Mouse (Mus musculus) limb, embryonic 11.5 days (tissue): ENCODE results near the gene Mef2c. TPM values are rescaled to one million over a fixed set of nuclear protein-coding genes. Genes with fewer than 3 reads are reported as not detected.

Experiments used
- ATAC-seq: fragments of 200-750 bp; cut with Nextera tagmentation; 2 replicates; pipeline ENCODE4 v1.8.0; 2017; ENCODE audit warnings: low read depth; ENCODE audit not compliant: insufficient number of reproducible peaks, low FRiP score, low TSS enrichment
- DNase-seq: peaks from one replicate; pipeline ENCODE4 v3.0.0-alpha.2; 2015; ENCODE audit warnings: low spot score
- H3K27ac ChIP-seq: fragments of 300-500 bp; sonication (generic); replicated peaks from 2 replicates; pipeline ENCODE4 v1.5.1; 2014; ENCODE audit warnings: low read depth, mild to moderate bottlenecking, low read length
- H3K27me3 ChIP-seq: fragments of 300-500 bp; sonication (generic); 2 replicates; pipeline ENCODE4 v1.6.1; 2014; ENCODE audit warnings: mild to moderate bottlenecking, low read length, mixed read lengths; ENCODE audit not compliant: control insufficient read depth, insufficient read depth
- H3K36me3 ChIP-seq: fragments of 300-500 bp; sonication (generic); 2 replicates; pipeline ENCODE4 v1.6.1; 2014; ENCODE audit warnings: mild to moderate bottlenecking, low read length, moderate library complexity, mixed read lengths; ENCODE audit not compliant: control insufficient read depth, insufficient read depth
- H3K4me1 ChIP-seq: fragments of 300-500 bp; sonication (generic); 2 replicates; pipeline ENCODE4 v1.6.1; 2014; ENCODE audit warnings: low read length, mixed read lengths; ENCODE audit not compliant: control insufficient read depth, insufficient read depth
- H3K4me2 ChIP-seq: fragments of 300-500 bp; sonication (generic); 2 replicates; pipeline ENCODE4 v1.6.1; 2014; ENCODE audit warnings: low read depth, mild to moderate bottlenecking, moderate library complexity; ENCODE audit not compliant: severe bottlenecking
- H3K4me3 ChIP-seq: fragments of 300-500 bp; sonication (generic); 2 replicates; pipeline ENCODE4 v1.5.1; 2014; ENCODE audit warnings: low read depth, low read length
- H3K9ac ChIP-seq: fragments of 300-500 bp; sonication (generic); 2 replicates; pipeline ENCODE4 v1.6.1; 2014; ENCODE audit warnings: mild to moderate bottlenecking, low read length
- H3K9me3 ChIP-seq: fragments of 300-500 bp; sonication (generic); 2 replicates; pipeline ENCODE4 v1.6.1; 2016; ENCODE audit warnings: low read length; ENCODE audit not compliant: control insufficient read depth
- WGBS: fragments of 180-500 bp; shearing (Covaris S2); extraction: QIAGEN DNeasy Blood & Tissue Kit; methylation state at CpG from one replicate; pipeline ENCODE4 v1.1.7; 2014; 5-methylcytosine and 5-hydroxymethylcytosine counted together
- polyA plus RNA-seq: library from polyadenylated mRNA; unstranded; fragments of >200 nt; fragmentation: Nextera tagmentation; extraction: Ambion mirVana; gene quantifications from 2 replicates; pipeline ENCODE4 v1.2.1, GENCODE M21; 2014

The Mef2c gene
- 27.8 and 28.9 TPM in 2 replicates for polyA plus RNA-seq

DNA sequence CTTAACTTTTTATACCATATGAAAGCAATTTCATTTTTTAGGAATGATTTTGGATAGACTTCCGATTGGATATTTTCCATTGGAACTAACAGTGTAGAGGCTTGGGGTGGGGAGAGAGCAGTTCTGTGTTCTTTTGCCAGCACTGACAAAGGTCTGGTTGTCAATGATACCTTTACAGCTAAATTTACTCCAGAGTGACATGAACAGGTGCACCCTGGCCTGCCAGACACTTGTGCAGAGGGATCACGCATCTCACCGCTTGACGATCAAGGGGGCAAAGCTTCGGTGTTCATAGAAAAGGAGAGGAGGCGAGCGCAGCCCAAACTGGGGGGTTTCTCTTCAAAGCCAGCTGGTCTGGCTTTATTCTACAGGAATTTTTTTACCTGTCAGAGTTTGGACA lies at the start of gene Mef2c:
Gene Mef2c (plus strand): TSS at position 116 of the 400 bp plus-strand sequence.
- Histone ChIP-seq H3K36me3 (no peaks in the 10 kb centered on the region), H3K9me3 (no peaks in the 10 kb centered on the region), H3K9ac (no peak within 1 kb of the TSS), H3K4me1 (no peaks in the 10 kb centered on the region), H3K27ac (no peak within 1 kb of the TSS), H3K4me2 (no peak within 1 kb of the TSS), H3K4me3 (no peak within 1 kb of the TSS), H3K27me3 (no peaks in the 10 kb centered on the region)
- ATAC-seq (no peak; the same call in 1 of the 2 replicates), DNase-seq (no peak)
- WGBS = 83% methylated on average over 7 of the region's 7 CpGs

DNA sequence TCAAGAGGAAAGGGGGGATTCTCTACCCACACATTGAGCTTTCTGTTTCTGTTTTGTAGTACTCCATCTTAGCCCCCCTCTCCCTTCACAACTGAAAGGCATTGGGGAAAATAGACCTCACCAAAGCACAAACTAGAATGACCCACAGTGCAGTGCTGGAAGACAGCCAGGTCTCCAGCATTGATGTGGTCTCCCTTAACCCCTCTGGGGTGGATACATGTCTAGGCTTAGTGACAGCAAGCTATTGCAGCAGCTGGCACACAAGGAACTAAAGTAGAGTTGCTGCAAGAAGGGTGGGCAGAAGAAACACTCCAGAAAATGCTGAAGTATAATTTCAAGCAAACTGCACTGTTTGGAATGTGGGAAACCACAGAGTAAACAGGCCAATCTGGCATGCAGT lies 45.1 kb upstream of the Mef2c start:
- Histone ChIP-seq H3K27me3 (no peaks in the 10 kb centered on the region), H3K4me3 (no peak overlapping the region), H3K9me3 (no peaks in the 10 kb centered on the region), H3K4me2 (no peak overlapping the region), H3K4me1 (no peaks in the 10 kb centered on the region), H3K36me3 (no peaks in the 10 kb centered on the region), H3K9ac (no peak overlapping the region), H3K27ac (no peak overlapping the region)
- ATAC-seq (no peak), DNase-seq (no peak)

DNA sequence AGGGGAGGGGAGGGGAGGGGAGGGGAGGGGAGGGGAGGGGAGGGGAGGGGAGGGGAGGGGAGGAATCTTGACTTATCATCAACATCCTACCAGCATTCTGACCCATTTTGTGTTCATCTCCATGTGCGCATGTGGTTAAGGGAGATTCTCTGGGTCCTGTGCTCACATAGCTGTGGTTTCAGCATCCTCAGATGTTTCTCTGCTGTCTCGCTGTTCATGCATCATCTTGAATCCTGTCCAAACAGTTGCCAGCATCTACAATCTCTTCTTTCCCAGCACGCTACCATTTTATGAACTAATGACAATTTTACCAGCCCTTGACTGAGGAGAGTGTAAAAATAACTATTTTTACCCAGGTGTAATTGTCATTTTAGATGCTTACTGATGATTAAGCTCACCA lies 44.2 kb upstream of the Mef2c start:
- H3K27ac ChIP-seq = no peak overlapping the region
- H3K9me3 ChIP-seq = no peaks in the 10 kb centered on the region
- no peak overlapping the region for H3K4me3 ChIP-seq
- H3K36me3 ChIP-seq = no peaks in the 10 kb centered on the region
- no peaks in the 10 kb centered on the region for H3K4me1 ChIP-seq
- WGBS = 92% methylated on average over 3 of the region's 3 CpGs
- no peak overlapping the region for H3K4me2 ChIP-seq
- DNase-seq = no peak
- no peaks in the 10 kb centered on the region for H3K27me3 ChIP-seq
- no peak for ATAC-seq
- no peak overlapping the region for H3K9ac ChIP-seq

DNA sequence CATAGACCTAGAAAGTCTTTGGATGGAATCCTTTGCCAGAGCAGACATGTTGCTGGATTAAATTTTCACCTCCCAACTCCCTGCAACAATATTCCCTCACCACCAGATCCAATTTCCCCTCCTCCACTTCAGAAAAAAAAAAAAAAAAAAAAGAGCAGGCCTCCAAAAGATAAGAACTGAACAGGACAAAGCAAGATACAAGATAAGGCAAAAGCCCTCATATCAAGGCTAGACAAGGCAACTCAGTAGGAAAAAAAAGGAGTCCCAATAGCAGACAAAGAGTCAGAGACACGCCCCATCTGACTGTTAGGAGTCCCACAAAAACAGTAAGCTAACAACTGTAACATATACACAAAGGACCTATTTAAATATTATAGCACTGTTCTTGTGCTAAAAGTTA lies 43.2 kb upstream of the Mef2c start:
- H3K9me3 ChIP-seq = no peaks in the 10 kb centered on the region
- 86% methylated on average over 1 of the region's 1 CpGs for WGBS
- DNase-seq (no peak), ATAC-seq (no peak)
- H3K27me3 ChIP-seq = no peaks in the 10 kb centered on the region
- no peak overlapping the region for H3K4me3 ChIP-seq
- H3K4me2 ChIP-seq = no peak overlapping the region
- H3K27ac ChIP-seq = no peak overlapping the region; the same call in 1 of the 2 replicates
- H3K4me1 ChIP-seq = no peaks in the 10 kb centered on the region
- no peak overlapping the region for H3K9ac ChIP-seq
- no peaks in the 10 kb centered on the region for H3K36me3 ChIP-seq

DNA sequence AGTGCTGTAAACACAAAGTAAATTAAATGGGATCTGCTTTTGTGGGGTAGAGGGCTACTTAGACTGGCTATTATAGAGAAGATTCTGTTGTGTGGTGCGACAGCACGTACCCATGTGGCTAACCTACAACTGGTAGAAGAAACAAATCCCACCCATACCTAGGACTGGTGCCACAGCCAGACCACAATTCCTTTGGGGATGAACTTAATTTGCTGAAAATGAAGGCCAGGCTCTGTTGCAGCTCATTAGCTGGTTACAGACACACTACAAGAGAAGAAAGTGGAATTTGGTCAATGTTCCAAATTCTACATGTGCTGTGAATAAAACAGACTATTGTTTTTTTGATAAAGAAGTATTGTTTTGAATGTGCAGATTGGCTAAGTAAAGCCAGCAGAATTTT lies 42.3 kb upstream of the Mef2c start:
- Histone ChIP-seq H3K4me2 (no peak overlapping the region), H3K9ac (no peak overlapping the region), H3K27ac (no peak overlapping the region), H3K4me3 (no peak overlapping the region), H3K36me3 (no peaks in the 10 kb centered on the region), H3K4me1 (no peaks in the 10 kb centered on the region), H3K27me3 (no peaks in the 10 kb centered on the region), H3K9me3 (no peaks in the 10 kb centered on the region)
- ATAC-seq (peak; percentile 60), DNase-seq (no peak)
- 72% methylated on average over 2 of the region's 2 CpGs for WGBS

DNA sequence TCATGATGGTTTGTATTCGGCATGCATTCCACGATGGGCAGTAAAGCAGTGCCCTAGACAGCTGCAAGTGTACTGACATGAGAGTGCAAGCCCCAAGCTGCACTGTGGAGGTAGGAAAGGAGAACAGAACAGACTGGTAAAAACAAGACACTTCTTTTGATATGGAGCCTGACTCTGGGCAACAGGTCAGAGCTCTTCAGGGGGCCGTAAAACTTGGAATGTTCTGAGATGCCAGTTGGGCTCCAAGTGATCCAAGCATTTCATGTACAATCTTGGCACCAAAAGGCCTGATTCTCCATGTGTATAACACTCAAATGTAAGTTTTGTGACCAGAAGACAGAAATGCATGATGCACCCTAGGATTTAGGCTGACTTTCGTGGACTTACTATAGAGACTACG lies 37.1 kb upstream of the Mef2c start:
- DNase-seq = no peak
- Histone ChIP-seq H3K27ac (no peak overlapping the region), H3K4me2 (no peak overlapping the region), H3K4me1 (no peaks in the 10 kb centered on the region), H3K9ac (no peak overlapping the region), H3K9me3 (no peaks in the 10 kb centered on the region), H3K4me3 (no peak overlapping the region), H3K36me3 (no peaks in the 10 kb centered on the region), H3K27me3 (no peaks in the 10 kb centered on the region)
- 89% methylated on average over 5 of the region's 5 CpGs for WGBS
- no peak for ATAC-seq

DNA sequence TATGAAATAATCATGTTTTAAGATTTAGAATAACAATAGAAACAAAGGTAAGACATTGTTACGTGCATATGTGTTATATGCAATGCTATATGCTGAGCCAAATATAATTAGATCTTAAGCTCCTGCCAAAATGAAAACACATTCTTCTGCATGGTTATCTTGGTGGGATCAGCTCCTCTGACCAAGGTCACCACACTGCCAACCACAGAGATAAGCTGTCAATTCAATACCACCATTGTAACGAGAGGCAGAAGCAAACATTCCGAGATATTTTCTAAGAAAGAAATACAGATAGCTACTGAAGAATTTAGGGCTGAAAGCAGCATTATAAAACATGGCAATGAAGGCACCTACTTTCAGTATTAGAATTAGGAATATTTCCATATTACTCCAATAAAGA lies 35.0 kb upstream of the Mef2c start:
- no peaks in the 10 kb centered on the region for H3K4me1 ChIP-seq
- DNase-seq (no peak), ATAC-seq (no peak)
- no peak overlapping the region for H3K4me2 ChIP-seq
- no peaks in the 10 kb centered on the region for H3K27me3 ChIP-seq
- no peak overlapping the region for H3K9ac ChIP-seq
- no peak overlapping the region for H3K27ac ChIP-seq
- no peak overlapping the region for H3K4me3 ChIP-seq
- H3K9me3 ChIP-seq = no peaks in the 10 kb centered on the region
- WGBS = 84% methylated on average over 3 of the region's 3 CpGs
- H3K36me3 ChIP-seq = no peaks in the 10 kb centered on the region

- H3K9ac ChIP-seq = no peak overlapping the region
- no peak overlapping the region for H3K4me3 ChIP-seq
- DNase-seq (no peak), ATAC-seq (no peak)
- H3K4me2 ChIP-seq = no peak overlapping the region
- no peak overlapping the region for H3K27ac ChIP-seq
- no peaks in the 10 kb centered on the region for H3K36me3 ChIP-seq
- no peaks in the 10 kb centered on the region for H3K9me3 ChIP-seq
- H3K27me3 ChIP-seq = no peaks in the 10 kb centered on the region
- no peaks in the 10 kb centered on the region for H3K4me1 ChIP-seq
- WGBS = 88% methylated on average over 2 of the region's 2 CpGs
Measured at GRCm38 (mm10) chr13:83473755-83474154, 30.1 kb upstream of the Mef2c start.

- Histone ChIP-seq H3K36me3 (no peaks in the 10 kb centered on the region), H3K9ac (no peak overlapping the region), H3K27me3 (no peaks in the 10 kb centered on the region), H3K9me3 (no peaks in the 10 kb centered on the region), H3K4me3 (no peak overlapping the region), H3K4me1 (no peaks in the 10 kb centered on the region), H3K27ac (no peak overlapping the region), H3K4me2 (no peak overlapping the region)
- ATAC-seq = no peak
- WGBS = 76% methylated on average over 3 of the region's 3 CpGs
- DNase-seq = no peak
Measured at GRCm38 (mm10) chr13:83480388-83480787, 23.4 kb upstream of the Mef2c start.
